ENCODE assay signal across 16 mouse cellular contexts in genomic region chr12:80654659-80655025, GRCm38 (mm10). TPM values are rescaled to one million over a fixed set of nuclear protein-coding genes. Genes with fewer than 3 reads are reported as not detected.
DNase-seq lines count a peak whose midpoint lies in the region; ATAC-seq and TF ChIP-seq lines count a peak whose summit lies in the region.
"Had no signal": no experiment of that assay in that cellular context is flagged by ENCODE, and none has a peak within 500 bp of the region (broad histone marks: within the 10 kb centered on the region; RNA-seq: fewer than 3 reads in every experiment).

No protein-coding gene starts in this region.

- H3K4me3 ChIP-seq in gastrocnemius, adult 2 months, result no peak overlapping the region
- no peak overlapping the region for H3K4me3 ChIP-seq in liver, adult 2 months (ENCODE audit: insufficient read depth, low read depth, low read length)
- no peak overlapping the region for H3K4me3 ChIP-seq in liver, embryonic 12.5 days
- no peak overlapping the region for H3K4me3 ChIP-seq in midbrain, embryonic 11.5 days (ENCODE audit: low read depth, low read length)
- H3K4me3 ChIP-seq: forebrain, embryonic 15.5 days; heart, embryonic 15.5 days; midbrain, embryonic 12.5 days; neural tube, embryonic 15.5 days had no signal

- H3K9ac ChIP-seq in liver, adult 2 months (ENCODE audit: low read depth, low read length), result no peak overlapping the region
- H3K9ac ChIP-seq in liver, embryonic 12.5 days, result no peak overlapping the region
- H3K9ac ChIP-seq in midbrain, embryonic 11.5 days (ENCODE audit: low read length), result no peak overlapping the region
- H3K9ac ChIP-seq: forebrain, embryonic 15.5 days; heart, embryonic 15.5 days; midbrain, embryonic 12.5 days; neural tube, embryonic 15.5 days had no signal

- no peaks in the 10 kb centered on the region for H3K9me3 ChIP-seq in liver, embryonic 12.5 days (replicated peaks)
- no peaks in the 10 kb centered on the region for H3K9me3 ChIP-seq in midbrain, embryonic 11.5 days (ENCODE audit: control insufficient read depth, low read length)
- H3K9me3 ChIP-seq: forebrain, embryonic 15.5 days; heart, embryonic 15.5 days; midbrain, embryonic 12.5 days; neural tube, embryonic 15.5 days had no signal

- ATAC-seq in liver, embryonic 12.5 days, result no peak
- no peak for ATAC-seq in midbrain, embryonic 11.5 days (ENCODE audit: low FRiP score)
- ATAC-seq in erythroblast, adult 5-6 weeks (replicated peaks; ENCODE audit: low FRiP score, poor library complexity, severe bottlenecking), result no peak
- ATAC-seq: forebrain, embryonic 15.5 days; hindbrain, postnatal 0 days had no signal

- DNase-seq in gastrocnemius, adult 2 months, result peak; percentile 38
- no peak for DNase-seq in gastrocnemius, adult 8-10 months (ENCODE audit: low spot score in 2 of 2)
- peak; percentile 90 for DNase-seq in liver, adult 2 months (ENCODE audit: extremely low read depth, low read depth, low spot score)
- peak; percentile 17 for DNase-seq in brain, adult 2 months (ENCODE audit: low read depth, low spot score)
- DNase-seq in retina, postnatal 1 day, result peak; percentile 52
- no peak for DNase-seq in midbrain, embryonic 11.5 days (ENCODE audit: low spot score, missing footprints)
- DNase-seq: B cell, adult 2 months; liver; right cerebral cortex, adult 18-20 months had no signal

- intact Hi-C loops in gastrocnemius, adult 2 months (cut with DNase I), result no loop called here

- WGBS in liver, adult 2 months, result 23% methylated on average over 3 of the region's 3 CpGs
- WGBS in liver, embryonic 12.5 days (ENCODE audit: insufficient replicate concordance), result 82% methylated on average over 3 of the region's 3 CpGs
- 95% methylated on average over 3 of the region's 3 CpGs for WGBS in midbrain, embryonic 11.5 days

- H3K36me3 ChIP-seq in liver, adult 2 months (ENCODE audit: control insufficient read depth, insufficient read depth, low read length), result no peaks in the 10 kb centered on the region
- peaks cover 11% of the 10 kb centered on the region for H3K36me3 ChIP-seq in liver, embryonic 12.5 days
- no peaks in the 10 kb centered on the region for H3K36me3 ChIP-seq in midbrain, embryonic 11.5 days (ENCODE audit: control insufficient read depth, insufficient read depth, low read length)
- H3K36me3 ChIP-seq: forebrain, embryonic 15.5 days; midbrain, embryonic 12.5 days; neural tube, embryonic 15.5 days had no signal

- peaks cover 21% of the 10 kb centered on the region; the same call in 1 of the 2 replicates for H3K79me2 ChIP-seq in liver, adult 2 months (ENCODE audit: control insufficient read depth, insufficient read depth, low read length)

- TF ChIP-seq POLR2A in liver, adult 2 months (IDR thresholded peaks at IDR 0.05; ENCODE audit: extremely low read depth, insufficient read depth, low read length), result no peak

- no peak overlapping the region for H3K4me2 ChIP-seq in liver, embryonic 12.5 days
- H3K4me2 ChIP-seq in midbrain, embryonic 11.5 days, result no peak overlapping the region
- H3K4me2 ChIP-seq: forebrain, embryonic 15.5 days; midbrain, embryonic 12.5 days; neural tube, embryonic 15.5 days had no signal

- H3K27ac ChIP-seq in gastrocnemius, adult 2 months, result peak overlapping the region; percentile 53; the same call in 1 of the 2 replicates
- H3K27ac ChIP-seq in liver, adult 2 months (replicated peaks; ENCODE audit: insufficient read depth, low read depth, low read length), result peak overlapping the region; percentile 41
- no peak overlapping the region for H3K27ac ChIP-seq in liver, embryonic 12.5 days
- H3K27ac ChIP-seq in midbrain, embryonic 11.5 days (ENCODE audit: low read depth, low read length), result no peak overlapping the region
- H3K27ac ChIP-seq: forebrain, embryonic 15.5 days; hindbrain, postnatal 0 days; midbrain, embryonic 12.5 days; neural tube, embryonic 15.5 days had no signal

- peaks cover 16% of the 10 kb centered on the region for H3K4me1 ChIP-seq in liver, adult 2 months (ENCODE audit: control insufficient read depth, insufficient read depth, low read length)
- H3K4me1 ChIP-seq in liver, embryonic 12.5 days, result peaks cover 25% of the 10 kb centered on the region
- no peaks in the 10 kb centered on the region for H3K4me1 ChIP-seq in midbrain, embryonic 11.5 days (ENCODE audit: control insufficient read depth, insufficient read depth, low read length)
- H3K4me1 ChIP-seq: midbrain, embryonic 12.5 days had no signal

- no peak for TF ChIP-seq CTCF in gastrocnemius, adult 2 months (IDR thresholded peaks at IDR 0.05)
- TF ChIP-seq CTCF in liver, adult 2 months (IDR thresholded peaks at IDR 0.05; ENCODE audit: low read depth, low read length), result no peak

- no peaks in the 10 kb centered on the region for H3K27me3 ChIP-seq in liver, adult 2 months (ENCODE audit: control insufficient read depth, insufficient read depth, low read length)
- H3K27me3 ChIP-seq in liver, embryonic 12.5 days (replicated peaks), result no peaks in the 10 kb centered on the region
- H3K27me3 ChIP-seq in midbrain, embryonic 11.5 days (ENCODE audit: control insufficient read depth, insufficient read depth, low read length), result no peaks in the 10 kb centered on the region
- H3K27me3 ChIP-seq: forebrain, embryonic 15.5 days; heart, embryonic 15.5 days; midbrain, embryonic 12.5 days; neural tube, embryonic 15.5 days had no signal

RNA-seq across cellular contexts. Expression of gene Erh, which starts 10.5 kb away (rescaled TPM):
- total RNA-seq in gastrocnemius, adult 2 months (2021), result 10 to 100 TPM; 14.4 to 17.7 TPM
- 10 to 100 TPM; 15.8 to 25.7 (median 18.7) TPM for total RNA-seq in gastrocnemius, adult 8-10 months (2022)
- 17.6 and 20.4 TPM in 2 replicates for total RNA-seq in liver, adult 2 months (2014; rRNA removed)
- 18.1 and 21.2 TPM in 2 replicates for polyA plus RNA-seq in liver, adult 2 months (2012; rRNA removed)
- 188 and 195 TPM in 2 replicates for polyA plus RNA-seq in liver, embryonic 12.5 days (2016; fragmentation: Nextera tagmentation; extraction: Ambion mirVana)
- 361 and 378 TPM in 2 replicates for polyA plus RNA-seq in midbrain, embryonic 11.5 days (2014; fragmentation: Nextera tagmentation; extraction: Ambion mirVana)
- total RNA-seq in erythroblast, adult 5-6 weeks (2015; ENCODE audit: low replicate concordance), result 13.2 and 23.4 TPM in 2 replicates
- 5.6 and 17.7 TPM in 2 replicates for total RNA-seq in erythroblast, adult 5-6 weeks (2017; ENCODE audit: low replicate concordance)

RNA-seq across cellular contexts. Expression of gene Slc39a9, which starts 11.0 kb away (rescaled TPM):
- total RNA-seq in gastrocnemius, adult 2 months (2021), result 10 to 100 TPM in 1 of 2 experiments, 1 to 10 TPM in 1; 7.8 to 11.6 TPM
- 1 to 10 TPM; 5.7 to 9.3 (median 7.8) TPM for total RNA-seq in gastrocnemius, adult 8-10 months (2022)
- 20.7 and 20.8 TPM in 2 replicates for total RNA-seq in liver, adult 2 months (2014; rRNA removed)
- polyA plus RNA-seq in liver, adult 2 months (2012; rRNA removed), result 46.4 and 51.4 TPM in 2 replicates
- 15.3 and 15.7 TPM in 2 replicates for polyA plus RNA-seq in liver, embryonic 12.5 days (2016; fragmentation: Nextera tagmentation; extraction: Ambion mirVana)
- polyA plus RNA-seq in midbrain, embryonic 11.5 days (2014; fragmentation: Nextera tagmentation; extraction: Ambion mirVana), result 29.8 and 30.4 TPM in 2 replicates
- 3.8 and 8.8 TPM in 2 replicates for total RNA-seq in erythroblast, adult 5-6 weeks (2015; ENCODE audit: low replicate concordance)
- 2.9 and 6.1 TPM in 2 replicates for total RNA-seq in erythroblast, adult 5-6 weeks (2017; ENCODE audit: low replicate concordance)

RNA-seq across cellular contexts. Expression of gene Plekhd1, which starts 37.7 kb away (rescaled TPM):
- total RNA-seq in gastrocnemius, adult 2 months (2021), result under 1 TPM; 0.17 to 0.41 TPM
- 1 to 10 TPM in 1 of 4 experiments, under 1 TPM in 2, not detected in 1; 0.27 to 1.0 (median 0.65) TPM for total RNA-seq in gastrocnemius, adult 8-10 months (2022)
- total RNA-seq in liver, adult 2 months (2014; rRNA removed), result 0.07 TPM in 1 of 2 replicates, not detected in the other
- polyA plus RNA-seq in liver, adult 2 months (2012; rRNA removed), result not detected in 2 replicates
- polyA plus RNA-seq in liver, embryonic 12.5 days (2016; fragmentation: Nextera tagmentation; extraction: Ambion mirVana), result 0.44 and 0.66 TPM in 2 replicates
- polyA plus RNA-seq in midbrain, embryonic 11.5 days (2014; fragmentation: Nextera tagmentation; extraction: Ambion mirVana), result 1.1 and 1.4 TPM in 2 replicates
- not detected in 2 replicates for total RNA-seq in erythroblast, adult 5-6 weeks (2015; ENCODE audit: low replicate concordance)
- 0.77 TPM in 1 of 2 replicates, not detected in the other for total RNA-seq in erythroblast, adult 5-6 weeks (2017; ENCODE audit: low replicate concordance)

Comparison
In these comparisons a context has a peak if more than half of its experiments do, and no peak if none do; other contexts are left out.
1. DNase-seq: peak in gastrocnemius, adult 2 months (single experiment), liver, adult 2 months (single experiment), brain, adult 2 months (single experiment) and retina, postnatal 1 day (single experiment); none in gastrocnemius, adult 8-10 months (0 of 2) and midbrain, embryonic 11.5 days (single experiment).
2. H3K27ac ChIP-seq: peak in gastrocnemius, adult 2 months (single experiment) and liver, adult 2 months (single experiment); none in liver, embryonic 12.5 days (single experiment) and midbrain, embryonic 11.5 days (single experiment).